Mouse (Mus musculus): ENCODE measurements around the gene Mettl24.

GRCm38 (mm10) chr10:40733291-40733690 lies 50.2 kb downstream of the Mettl24 start:
- TF ChIP-seq CTCF (IDR thresholded peaks at IDR 0.05; ENCODE audit: insufficient read depth, low read length) = no peak
- TF ChIP-seq POLR2A (IDR thresholded peaks at IDR 0.05; ENCODE audit: borderline replicate concordance, extremely low read depth, low read depth, low read length) = no peak

Data from lung, adult 2 months (tissue).